Mouse (Mus musculus) heart, adult 2 months (tissue): ENCODE measurements around the gene Celf2.

Source experiments
- CTCF ChIP-seq: fragments of 200-600 bp; IDR thresholded peaks from 2 replicates; pipeline ENCODE4 v1.8.1; 2022; ENCODE audit warnings: antibody characterized with exemption, mild to moderate bottlenecking, moderate library complexity
- POLR2A ChIP-seq: fragments of 200-500 bp; IDR thresholded peaks from 2 replicates; pipeline ENCODE4 v1.6.1; 2011; ENCODE audit warnings: mild to moderate bottlenecking, low read depth, low read length, control low read depth; ENCODE audit not compliant: insufficient read depth

DNA sequence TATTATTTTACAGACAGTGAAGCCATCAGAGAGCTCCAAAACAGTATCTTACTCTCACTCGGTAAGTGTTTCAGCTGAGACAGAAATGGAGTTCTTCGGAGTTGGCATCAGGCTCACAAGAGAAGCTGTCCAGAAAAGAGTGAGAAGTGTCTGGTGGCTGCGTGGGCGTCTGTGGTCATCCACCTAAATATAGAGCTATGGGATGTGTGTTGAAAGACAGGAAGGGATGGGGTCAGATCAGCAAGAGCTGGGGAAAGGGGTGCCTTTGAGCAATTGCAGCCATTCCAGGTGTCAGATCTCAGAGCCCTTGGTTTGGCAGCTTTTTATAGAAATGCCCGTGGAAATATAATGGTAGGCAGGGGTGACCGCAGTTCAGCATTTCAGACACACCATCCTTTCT is 17.3 kb upstream of the Celf2 start:
- TF ChIP-seq CTCF = no peak
- no peak for TF ChIP-seq POLR2A
